Mouse (Mus musculus) kidney, postnatal 0 days (tissue): Measurements from ENCODE around the gene Ormdl1. TPM values are rescaled to one million over a fixed set of nuclear protein-coding genes. Genes with fewer than 3 reads are reported as not detected.
A peak's percentile ranks its signal among the peaks of the same experiment; 100 is the strongest.
"Not testable (repeated sequence)": the region's sequence is repeated elsewhere in the genome, so short reads cannot be mapped to it uniquely, and the experiment has no call there.

Experiments
- ATAC-seq: fragments of 200-750 bp; cut with Nextera tagmentation; replicated peaks from 2 replicates; pipeline ENCODE4 v1.8.0; 2017; ENCODE audit warnings: low read depth, moderate number of reproducible peaks, moderate TSS enrichment, moderate library complexity; ENCODE audit not compliant: low FRiP score
- DNase-seq: peaks from one replicate; pipeline ENCODE4 v3.0.0-alpha.2; 2016; ENCODE audit warnings: low spot score
- H3K27ac ChIP-seq: fragments of 300-500 bp; sonication (generic); 2 replicates; pipeline ENCODE4 v1.5.1; 2014; ENCODE audit warnings: mild to moderate bottlenecking
- H3K27me3 ChIP-seq: fragments of 300-500 bp; sonication (generic); 2 replicates; pipeline ENCODE4 v1.6.1; 2014; ENCODE audit warnings: low read length, mixed read lengths; ENCODE audit not compliant: insufficient read depth
- H3K36me3 ChIP-seq: fragments of 300-500 bp; sonication (generic); 2 replicates; pipeline ENCODE4 v1.6.1; 2014; ENCODE audit warnings: low read length, mixed read lengths; ENCODE audit not compliant: insufficient read depth
- H3K4me1 ChIP-seq: fragments of 300-500 bp; sonication (generic); replicated peaks from 2 replicates; pipeline ENCODE4 v1.6.1; 2014; ENCODE audit warnings: antibody characterized with exemption, low read length, mixed read lengths; ENCODE audit not compliant: insufficient read depth
- H3K4me2 ChIP-seq: fragments of 300-500 bp; sonication (generic); 2 replicates; pipeline ENCODE4 v1.6.1; 2014; ENCODE audit warnings: mild to moderate bottlenecking, low read length, moderate library complexity, mixed read lengths
- H3K4me3 ChIP-seq: fragments of 300-500 bp; sonication (generic); replicated peaks from 2 replicates; pipeline ENCODE4 v1.5.1; 2014; ENCODE audit warnings: low read depth, low read length
- H3K9ac ChIP-seq: fragments of 300-500 bp; sonication (generic); 2 replicates; pipeline ENCODE4 v1.6.1; 2014; ENCODE audit warnings: low read depth, low read length
- H3K9me3 ChIP-seq: fragments of 300-500 bp; sonication (generic); replicated peaks from 2 replicates; pipeline ENCODE4 v1.6.1; 2016; ENCODE audit warnings: low read length, inconsistent platforms, mixed read lengths
- CTCF ChIP-seq: IDR thresholded peaks from 2 replicates; pipeline ENCODE4 v1.5.1; 2016; ENCODE audit warnings: antibody characterized with exemption, low read depth, mild to moderate bottlenecking, moderate library complexity
- WGBS: fragments of 180-500 bp; shearing (Covaris S2); extraction: QIAGEN DNeasy Blood & Tissue Kit; methylation state at CpG from one replicate; pipeline ENCODE4 v1.1.7; 2014; 5-methylcytosine and 5-hydroxymethylcytosine counted together
- polyA plus RNA-seq: library from polyadenylated mRNA; unstranded; fragments of >200 nt; fragmentation: Nextera tagmentation; extraction: Ambion mirVana; gene quantifications from 2 replicates; pipeline ENCODE4 v1.2.1, GENCODE M21; 2015

Gene Ormdl1
- 38.3 and 39.3 TPM in 2 replicates for polyA plus RNA-seq

GRCm38 (mm10) chr1:53296581-53297383 lies at the start of gene Ormdl1, which contains the start of the genes Pms1 and Gm28778:
Gene Ormdl1 (plus strand): TSS chr1:53297095.
Gene Pms1 (minus strand): TSS chr1:53297018.
Gene Gm28778 (plus strand): TSS chr1:53297111.
- peak; percentile 96 for DNase-seq
- under 1% methylated on average over 65 of the region's 66 CpGs for WGBS
- Histone ChIP-seq H3K9ac (peak within 1 kb of the TSS; percentile 83), H3K4me1 (no peaks in the 10 kb centered on the region), H3K4me3 (peak within 1 kb of the TSS; percentile 84), H3K4me2 (peak within 1 kb of the TSS; percentile 91), H3K27me3 (no peaks in the 10 kb centered on the region), H3K27ac (peak within 1 kb of the TSS; percentile 91), H3K36me3 (no peaks in the 10 kb centered on the region), H3K9me3 (no peaks in the 10 kb centered on the region)
- no peak; the same call in 1 of the 2 replicates for TF ChIP-seq CTCF
- peak; percentile 100 for ATAC-seq

DNA sequence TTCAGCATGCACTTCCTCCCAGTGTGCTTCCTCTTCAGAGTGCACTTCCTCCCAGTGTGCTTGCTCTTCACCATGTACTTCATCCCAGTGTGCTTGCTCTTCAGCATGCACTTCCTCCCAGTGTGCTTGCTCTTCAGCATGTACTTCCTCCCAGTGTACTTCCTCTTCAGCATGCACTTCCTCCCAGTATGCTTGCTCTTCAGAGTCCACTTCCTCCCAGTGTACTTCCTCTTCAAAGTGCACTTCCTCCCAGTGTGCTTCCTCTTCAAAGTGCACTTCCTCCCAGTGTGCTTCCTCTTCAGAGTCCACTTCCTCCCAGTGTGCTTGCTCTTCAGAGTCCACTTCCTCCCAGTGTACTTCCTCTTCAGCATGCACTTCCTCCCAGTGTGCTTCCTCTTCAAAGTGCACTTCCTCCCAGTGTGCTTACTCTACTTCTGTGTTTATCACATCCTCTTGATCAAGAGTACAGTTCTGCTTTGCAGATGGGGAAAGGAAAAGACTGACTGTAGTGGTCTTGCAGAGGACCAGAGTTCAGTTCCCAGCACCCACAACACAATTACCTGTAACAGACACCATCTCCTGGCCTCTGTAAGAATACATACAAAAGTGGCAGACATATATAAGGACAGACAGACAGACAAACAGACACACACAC lies 31.8 kb upstream of the Ormdl1 start:
- not testable (repeated sequence) for H3K4me1 ChIP-seq, H3K9ac ChIP-seq, H3K27ac ChIP-seq, H3K9me3 ChIP-seq, H3K4me3 ChIP-seq, H3K27me3 ChIP-seq, DNase-seq, H3K36me3 ChIP-seq, ATAC-seq, H3K4me2 ChIP-seq

DNA sequence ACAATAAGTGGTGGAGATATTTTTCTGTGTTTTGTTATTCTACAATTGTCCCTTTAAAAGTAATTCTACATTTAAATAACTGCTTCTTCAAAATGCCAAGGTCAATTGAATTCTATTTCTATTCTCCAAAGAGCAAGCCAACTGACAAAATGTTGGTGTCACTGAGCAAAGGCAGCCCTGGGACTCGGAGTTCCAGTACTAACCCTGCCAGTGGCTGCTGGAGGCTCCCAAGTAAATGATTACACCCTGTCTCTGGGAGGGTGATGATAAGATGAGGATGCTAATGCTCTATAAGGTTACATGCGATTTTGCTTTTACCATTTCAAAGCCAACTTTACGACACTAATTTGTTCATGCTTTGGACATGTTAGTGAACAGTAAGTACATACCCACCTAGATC lies 27.0 kb upstream of the Ormdl1 start:
- H3K9me3 ChIP-seq: no peaks in the 10 kb centered on the region
- H3K9ac ChIP-seq: no peak overlapping the region
- ATAC-seq: no peak
- H3K4me2 ChIP-seq: no peak overlapping the region
- H3K27ac ChIP-seq: no peak overlapping the region
- no peaks in the 10 kb centered on the region for H3K36me3 ChIP-seq
- TF ChIP-seq CTCF: no peak
- DNase-seq: no peak
- H3K4me3 ChIP-seq: no peak overlapping the region
- WGBS: 84% methylated on average over 3 of the region's 3 CpGs
- no peaks in the 10 kb centered on the region for H3K27me3 ChIP-seq
- H3K4me1 ChIP-seq: no peaks in the 10 kb centered on the region

GRCm38 (mm10) chr1:53272646-53273045 lies 24.2 kb upstream of the Ormdl1 start:
- Histone ChIP-seq H3K9me3 (no peaks in the 10 kb centered on the region), H3K27ac (no peak overlapping the region), H3K27me3 (no peaks in the 10 kb centered on the region), H3K4me1 (no peaks in the 10 kb centered on the region), H3K4me3 (no peak overlapping the region), H3K36me3 (no peaks in the 10 kb centered on the region), H3K4me2 (no peak overlapping the region), H3K9ac (no peak overlapping the region)
- no peak for ATAC-seq
- TF ChIP-seq CTCF: peak; percentile 70
- DNase-seq: peak; percentile 73

DNA sequence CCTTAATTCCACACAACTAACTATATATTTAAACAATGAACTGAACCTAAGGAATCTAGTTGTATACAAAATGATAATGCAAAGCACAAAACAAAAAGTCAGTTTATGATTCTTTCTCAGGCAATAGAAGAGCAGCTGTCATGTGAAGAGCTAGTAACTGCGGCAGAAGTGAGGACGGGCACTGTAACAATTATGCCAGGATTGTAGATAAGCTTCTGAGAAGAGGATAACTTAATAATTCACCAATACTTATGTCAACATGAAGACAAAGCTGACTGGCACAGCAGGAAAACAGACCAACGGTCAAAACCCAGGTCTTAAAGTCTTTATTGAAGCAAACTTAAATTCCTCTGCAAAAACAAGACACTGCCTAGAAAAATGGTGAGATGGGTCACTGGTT lies 5.7 kb upstream of the Ormdl1 start:
- 71% methylated on average over 3 of the region's 3 CpGs for WGBS
- no peak overlapping the region for H3K9ac ChIP-seq
- H3K27me3 ChIP-seq: no peaks in the 10 kb centered on the region
- TF ChIP-seq CTCF: no peak
- H3K4me2 ChIP-seq: no peak overlapping the region
- no peak for ATAC-seq
- H3K4me3 ChIP-seq: no peak overlapping the region
- no peak overlapping the region for H3K27ac ChIP-seq
- H3K4me1 ChIP-seq: no peaks in the 10 kb centered on the region
- DNase-seq: no peak
- no peaks in the 10 kb centered on the region for H3K9me3 ChIP-seq
- no peaks in the 10 kb centered on the region for H3K36me3 ChIP-seq

DNA sequence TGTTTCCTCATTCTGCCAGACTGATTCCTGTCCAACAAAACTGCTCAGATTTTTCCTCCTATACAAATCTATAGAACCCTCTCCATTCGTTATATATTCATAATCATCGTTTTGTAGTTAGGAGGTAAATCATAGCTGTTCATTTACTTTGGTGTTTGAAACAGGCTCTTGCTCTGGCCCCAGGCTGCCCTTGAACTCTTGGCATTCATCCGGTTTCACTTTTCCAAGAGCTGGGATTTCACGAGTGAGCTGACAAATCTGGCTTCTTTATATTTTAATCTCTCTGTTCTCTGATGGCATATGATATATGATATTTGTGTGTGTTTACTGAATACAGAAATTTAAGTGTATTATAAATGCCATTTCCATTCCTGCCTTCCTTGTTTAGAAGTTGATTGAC lies 3.6 kb downstream of the Ormdl1 start:
- no peak for DNase-seq
- no peak for ATAC-seq
- no peak overlapping the region for H3K4me2 ChIP-seq
- H3K4me3 ChIP-seq: no peak overlapping the region
- no peaks in the 10 kb centered on the region for H3K36me3 ChIP-seq
- no peaks in the 10 kb centered on the region for H3K27me3 ChIP-seq
- H3K27ac ChIP-seq: no peak overlapping the region
- TF ChIP-seq CTCF: no peak
- WGBS: 82% methylated on average over 4 of the region's 4 CpGs
- H3K9ac ChIP-seq: no peak overlapping the region
- no peaks in the 10 kb centered on the region for H3K4me1 ChIP-seq
- no peaks in the 10 kb centered on the region for H3K9me3 ChIP-seq
